9 mouse cellular contexts compared by ENCODE assay signal in the genomic region with DNA sequence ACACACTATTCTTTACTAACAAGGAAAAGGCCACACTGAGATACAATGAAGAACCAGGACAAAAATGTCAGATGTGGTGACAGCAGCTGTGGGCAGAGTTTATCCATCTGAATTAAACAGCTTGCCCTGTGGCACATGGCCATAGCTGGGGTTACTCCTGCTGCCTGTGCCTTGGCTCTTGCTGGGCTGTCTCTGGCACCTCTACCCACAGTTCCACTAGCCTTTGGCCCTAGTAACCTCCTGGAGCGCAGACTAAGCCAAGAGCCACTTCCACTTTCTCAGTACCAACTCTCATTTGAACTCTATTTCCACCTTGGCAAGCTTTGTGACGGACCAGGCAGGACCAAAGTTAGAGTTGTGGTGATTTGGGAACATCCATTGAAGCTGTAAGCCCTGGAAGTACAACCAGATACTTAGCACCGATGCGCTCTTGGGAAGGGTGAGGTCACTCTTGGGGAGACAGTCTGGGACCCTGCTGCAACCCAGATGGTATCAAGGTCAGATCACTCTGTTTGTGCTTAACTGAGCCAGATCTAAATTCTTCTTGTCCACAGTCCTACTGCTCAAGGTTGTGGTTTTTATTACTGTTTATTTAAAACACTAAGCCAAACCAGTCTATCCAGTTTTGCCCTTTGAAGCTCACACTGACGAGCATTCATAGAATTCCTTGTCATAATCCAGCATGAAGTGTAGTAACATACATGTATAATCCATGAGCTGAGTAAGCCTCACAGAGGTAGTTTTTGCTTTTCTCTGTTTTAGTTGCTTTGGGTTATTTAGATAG.
DNase-seq lines count a peak whose midpoint lies in the region; TF ChIP-seq lines count a peak whose summit lies in the region.
"Had no signal": no experiment of that assay in that cellular context is flagged by ENCODE, and none has a peak within 500 bp of the region (broad histone marks: within the 10 kb centered on the region; RNA-seq: fewer than 3 reads in every experiment).

No protein-coding gene starts in this region.

- peak; percentile 81 for DNase-seq in heart, adult 11 months
- DNase-seq in heart, adult 9 months (ENCODE audit: low spot score in 2 of 2), result no peak
- DNase-seq in adrenal gland, postnatal 14 days, result peak; percentile 56
- peak; percentile 72 for DNase-seq in kidney, adult 2 months
- DNase-seq in lung, postnatal 36 days, result peak; percentile 23
- no peak for DNase-seq in layer of hippocampus, adult 8-10 months (ENCODE audit: low spot score in 2 of 2)
- DNase-seq in left cerebral cortex, postnatal 25 days (ENCODE audit: low spot score in 2 of 2), result no peak
- no peak for DNase-seq in layer of hippocampus, postnatal 10 days (ENCODE audit: low spot score in 2 of 2)

- TF ChIP-seq CTCF in kidney, adult 2 months (conservative IDR thresholded peaks at IDR 0.05; ENCODE audit: insufficient read depth, insufficient read length, low read depth, low read length), result no peak

- H3K36me3 ChIP-seq in kidney, adult 2 months (ENCODE audit: control insufficient read depth, insufficient read depth, low read length), result no peaks in the 10 kb centered on the region

- no peak for TF ChIP-seq POLR2A in kidney, adult 2 months (IDR thresholded peaks at IDR 0.05; ENCODE audit: low read depth, low read length)

- intact Hi-C loops in left cerebral cortex, postnatal 25 days (cut with DNase I), result no loop called here

- 70% methylated on average over 5 of the region's 5 CpGs for WGBS in kidney, adult 2 months

- peak overlapping the region; percentile 92 for H3K27ac ChIP-seq in kidney, adult 2 months (ENCODE audit: insufficient read depth, low read depth, low read length)
- H3K27ac ChIP-seq: liver, embryonic 14.5 days had no signal

- H3K27me3 ChIP-seq in kidney, adult 2 months (replicated peaks; ENCODE audit: control insufficient read depth, insufficient read depth, low read length), result no peaks in the 10 kb centered on the region

- no peak overlapping the region for H3K4me3 ChIP-seq in kidney, adult 2 months (ENCODE audit: insufficient read depth, low read depth, low read length)

- H3K4me1 ChIP-seq in kidney, adult 2 months (ENCODE audit: control insufficient read depth, insufficient read depth, low read length), result no peaks in the 10 kb centered on the region; the same call in 1 of the 2 replicates

Comparison
In these comparisons a context has a peak if more than half of its experiments do, and no peak if none do; other contexts are left out.
1. DNase-seq: peak in heart, adult 11 months (single experiment), adrenal gland, postnatal 14 days (single experiment), kidney, adult 2 months (single experiment) and lung, postnatal 36 days (single experiment); none in heart, adult 9 months (0 of 2), layer of hippocampus, adult 8-10 months (0 of 2), left cerebral cortex, postnatal 25 days (0 of 2) and layer of hippocampus, postnatal 10 days (0 of 2).